Mouse (Mus musculus): ENCODE measurements at regions not wholly inside any gene's neighbourhood (a gene's known extent, or its start where the extent isn't known, plus 50 kb on each side); places are given as distances from the start of the nearest gene placed in this dataset.

- WGBS: 60% methylated on average over 3 of the region's 3 CpGs
- no peak for DNase-seq
- no peaks in the 10 kb centered on the region for H3K4me1 ChIP-seq (ENCODE audit: control insufficient read depth, insufficient read depth, low read length)
- H3K4me3 ChIP-seq (replicated peaks; ENCODE audit: insufficient read depth, low read depth, low read length): no peak overlapping the region
- H3K27ac ChIP-seq (ENCODE audit: insufficient read depth, low read length): no peak overlapping the region
- TF ChIP-seq POLR2A (IDR thresholded peaks at IDR 0.05; ENCODE audit: borderline replicate concordance, insufficient read depth, low read length): no peak
- no peak for TF ChIP-seq CTCF (IDR thresholded peaks at IDR 0.05; ENCODE audit: borderline replicate concordance, insufficient read depth, low read depth, low read length)
- H3K27me3 ChIP-seq (ENCODE audit: control insufficient read depth, insufficient read depth, low read length): no peaks in the 10 kb centered on the region
These were observed 164.5 kb downstream of the Gadd45g start for GRCm38 (mm10) chr13:52011001-52011400.

GRCm38 (mm10) chr13:52013182-52013581 lies 166.7 kb downstream of the Gadd45g start:
- DNase-seq: no peak
- Histone ChIP-seq H3K4me1 (ENCODE audit: control insufficient read depth, insufficient read depth, low read length) (peaks cover 3% of the 10 kb centered on the region; the same call in 1 of the 2 replicates), H3K4me3 (replicated peaks; ENCODE audit: insufficient read depth, low read depth, low read length) (no peak overlapping the region), H3K27ac (ENCODE audit: insufficient read depth, low read length) (no peak overlapping the region), H3K27me3 (ENCODE audit: control insufficient read depth, insufficient read depth, low read length) (no peaks in the 10 kb centered on the region)
- TF ChIP-seq POLR2A (IDR thresholded peaks at IDR 0.05; ENCODE audit: borderline replicate concordance, insufficient read depth, low read length) (no peak), CTCF (IDR thresholded peaks at IDR 0.05; ENCODE audit: borderline replicate concordance, insufficient read depth, low read depth, low read length) (no peak)
- 66% methylated on average over 1 of the region's 1 CpGs for WGBS

GRCm38 (mm10) chr13:52013757-52014156 lies 167.3 kb downstream of the Gadd45g start:
- TF ChIP-seq POLR2A (IDR thresholded peaks at IDR 0.05; ENCODE audit: borderline replicate concordance, insufficient read depth, low read length) (no peak), CTCF (IDR thresholded peaks at IDR 0.05; ENCODE audit: borderline replicate concordance, insufficient read depth, low read depth, low read length) (no peak)
- Histone ChIP-seq H3K4me1 (ENCODE audit: control insufficient read depth, insufficient read depth, low read length) (peaks cover 3% of the 10 kb centered on the region; the same call in 1 of the 2 replicates), H3K27ac (ENCODE audit: insufficient read depth, low read length) (no peak overlapping the region), H3K27me3 (ENCODE audit: control insufficient read depth, insufficient read depth, low read length) (no peaks in the 10 kb centered on the region), H3K4me3 (replicated peaks; ENCODE audit: insufficient read depth, low read depth, low read length) (no peak overlapping the region)
- DNase-seq: no peak
- 82% methylated on average over 2 of the region's 2 CpGs for WGBS

- Histone ChIP-seq H3K27me3 (ENCODE audit: control insufficient read depth, insufficient read depth, low read length) (no peaks in the 10 kb centered on the region), H3K4me3 (replicated peaks; ENCODE audit: insufficient read depth, low read depth, low read length) (no peak overlapping the region), H3K4me1 (ENCODE audit: control insufficient read depth, insufficient read depth, low read length) (peaks cover 3% of the 10 kb centered on the region; the same call in 1 of the 2 replicates), H3K27ac (ENCODE audit: insufficient read depth, low read length) (no peak overlapping the region)
- DNase-seq: no peak
- TF ChIP-seq POLR2A (IDR thresholded peaks at IDR 0.05; ENCODE audit: borderline replicate concordance, insufficient read depth, low read length): no peak
- no peak for TF ChIP-seq CTCF (IDR thresholded peaks at IDR 0.05; ENCODE audit: borderline replicate concordance, insufficient read depth, low read depth, low read length)
- 69% methylated on average over 7 of the region's 7 CpGs for WGBS
These were observed 168.1 kb downstream of the Gadd45g start for GRCm38 (mm10) chr13:52014566-52014965.

GRCm38 (mm10) chr13:52015066-52015465 lies 168.6 kb downstream of the Gadd45g start:
- TF ChIP-seq CTCF (IDR thresholded peaks at IDR 0.05; ENCODE audit: borderline replicate concordance, insufficient read depth, low read depth, low read length): no peak
- no peak for TF ChIP-seq POLR2A (IDR thresholded peaks at IDR 0.05; ENCODE audit: borderline replicate concordance, insufficient read depth, low read length)
- no peak overlapping the region for H3K27ac ChIP-seq (ENCODE audit: insufficient read depth, low read length)
- 38% methylated on average over 4 of the region's 4 CpGs for WGBS
- H3K4me1 ChIP-seq (ENCODE audit: control insufficient read depth, insufficient read depth, low read length): peaks cover 3% of the 10 kb centered on the region; the same call in 1 of the 2 replicates
- no peaks in the 10 kb centered on the region for H3K27me3 ChIP-seq (ENCODE audit: control insufficient read depth, insufficient read depth, low read length)
- DNase-seq: peak in 1 of 2 experiments; percentile 14
- no peak overlapping the region for H3K4me3 ChIP-seq (replicated peaks; ENCODE audit: insufficient read depth, low read depth, low read length)

GRCm38 (mm10) chr13:52015496-52015895 lies 169.0 kb downstream of the Gadd45g start:
- TF ChIP-seq CTCF (IDR thresholded peaks at IDR 0.05; ENCODE audit: borderline replicate concordance, insufficient read depth, low read depth, low read length) (no peak), POLR2A (IDR thresholded peaks at IDR 0.05; ENCODE audit: borderline replicate concordance, insufficient read depth, low read length) (no peak)
- no peaks in the 10 kb centered on the region for H3K27me3 ChIP-seq (ENCODE audit: control insufficient read depth, insufficient read depth, low read length)
- 62% methylated on average over 5 of the region's 5 CpGs for WGBS
- no peak overlapping the region for H3K27ac ChIP-seq (ENCODE audit: insufficient read depth, low read length)
- peaks cover 3% of the 10 kb centered on the region; the same call in 1 of the 2 replicates for H3K4me1 ChIP-seq (ENCODE audit: control insufficient read depth, insufficient read depth, low read length)
- DNase-seq: no peak
- no peak overlapping the region for H3K4me3 ChIP-seq (replicated peaks; ENCODE audit: insufficient read depth, low read depth, low read length)

GRCm38 (mm10) chr13:52017598-52018190 lies 171.2 kb downstream of the Gadd45g start:
- DNase-seq: peak; percentile 16 to 33
- no peak overlapping the region for H3K27ac ChIP-seq (ENCODE audit: insufficient read depth, low read length)
- whole genome bisulfite sequencing: 30% methylated on average over 11 of the region's 11 CpGs
- H3K27me3 ChIP-seq (ENCODE audit: control insufficient read depth, insufficient read depth, low read length): no peaks in the 10 kb centered on the region
- H3K4me1 ChIP-seq (ENCODE audit: control insufficient read depth, insufficient read depth, low read length): peaks cover 3% of the 10 kb centered on the region; the same call in 1 of the 2 replicates
- TF ChIP-seq POLR2A (IDR thresholded peaks at IDR 0.05; ENCODE audit: borderline replicate concordance, insufficient read depth, low read length): no peak
- TF ChIP-seq CTCF (IDR thresholded peaks at IDR 0.05; ENCODE audit: borderline replicate concordance, insufficient read depth, low read depth, low read length): no peak
- no peak overlapping the region for H3K4me3 ChIP-seq (replicated peaks; ENCODE audit: insufficient read depth, low read depth, low read length)

- TF ChIP-seq POLR2A (IDR thresholded peaks at IDR 0.05; ENCODE audit: borderline replicate concordance, insufficient read depth, low read length) (no peak), CTCF (IDR thresholded peaks at IDR 0.05; ENCODE audit: borderline replicate concordance, insufficient read depth, low read depth, low read length) (no peak)
- DNase-seq: no peak
- H3K4me1 ChIP-seq (ENCODE audit: control insufficient read depth, insufficient read depth, low read length): peaks cover 3% of the 10 kb centered on the region; the same call in 1 of the 2 replicates
- H3K27ac ChIP-seq (ENCODE audit: insufficient read depth, low read length): no peak overlapping the region
- H3K4me3 ChIP-seq (replicated peaks; ENCODE audit: insufficient read depth, low read depth, low read length): no peak overlapping the region
- H3K27me3 ChIP-seq (ENCODE audit: control insufficient read depth, insufficient read depth, low read length): no peaks in the 10 kb centered on the region
- 76% methylated on average over 8 of the region's 8 CpGs for WGBS
These were observed 173.2 kb downstream of the Gadd45g start for GRCm38 (mm10) chr13:52019647-52020046.
